Mouse (Mus musculus) cerebellum, adult 2 months (tissue): ENCODE data around the gene Nrxn1.

Experiments used
- CTCF ChIP-seq: fragments of 200-500 bp; IDR thresholded peaks from 2 replicates; pipeline ENCODE4 v1.5.1; 2011; ENCODE audit warnings: low read depth, mild to moderate bottlenecking, control low read depth, low read length, moderate library complexity, borderline replicate concordance; ENCODE audit not compliant: insufficient read depth
- POLR2A ChIP-seq: fragments of 200-500 bp; IDR thresholded peaks from 2 replicates; pipeline ENCODE4 v1.6.1; 2011; ENCODE audit warnings: low read length, control low read depth, borderline replicate concordance; ENCODE audit not compliant: insufficient read depth

DNA sequence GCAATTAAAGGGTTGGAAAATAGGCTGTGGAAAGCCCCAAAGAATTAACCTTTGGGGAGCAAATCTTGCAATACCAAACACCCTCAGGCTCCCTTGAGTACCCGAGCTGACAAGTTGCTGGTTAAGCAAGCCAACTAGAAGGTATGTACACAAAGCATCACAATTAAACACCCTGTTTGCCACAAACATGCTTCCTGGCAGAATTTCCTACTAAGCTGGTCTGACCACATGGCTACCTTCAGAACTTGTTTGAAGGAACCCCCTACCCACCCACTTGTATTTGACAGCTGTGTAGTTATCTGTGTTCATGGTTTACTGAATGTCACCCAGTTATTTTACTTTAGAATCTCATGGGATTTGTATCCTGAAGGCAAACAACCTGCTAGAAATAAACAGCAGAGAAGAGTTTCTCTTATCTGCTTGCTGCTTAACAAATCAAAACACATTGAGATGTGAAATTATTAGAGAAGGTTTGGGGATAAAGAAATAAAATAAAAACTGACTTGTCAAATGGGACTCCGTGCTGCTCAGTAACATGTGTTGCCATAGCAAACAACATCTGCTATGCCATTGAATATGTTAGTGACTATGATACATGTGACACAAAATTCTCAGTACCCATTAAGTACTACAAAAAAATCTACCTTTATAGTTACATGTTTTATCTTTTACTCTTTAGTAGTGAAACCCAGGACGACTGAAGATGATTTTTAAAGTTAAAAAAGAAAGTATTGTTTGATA lies 746.0 kb downstream of the Nrxn1 start:
- TF ChIP-seq POLR2A (no peak), CTCF (no peak)
